Mouse (Mus musculus) layer of hippocampus, postnatal 36 days (tissue): ENCODE measurements around the gene Snapc4. TPM values are rescaled to one million over a fixed set of nuclear protein-coding genes. Genes with fewer than 3 reads are reported as not detected.
A peak's percentile ranks its signal among the peaks of the same experiment; 100 is the strongest.

Source experiments
- DNase-seq, 2 experiments: peaks; one replicate each; pipeline ENCODE4 v3.0.0; 2022
- total RNA-seq, 2 experiments: library from RNA; stranded (reverse); gene quantifications; 2 replicates each; pipeline ENCODE4 v1.2.3; 2021

The Snapc4 gene
- total RNA-seq, 2 experiments from 2014 or later = 65.3 to 72.3 TPM

GRCm38 (mm10) chr2:26339204-26339551 lies 41.3 kb downstream of the Snapc4 start:
- no peak for DNase-seq

GRCm38 (mm10) chr2:26338302-26339203 lies 41.9 kb downstream of the Snapc4 start:
- no peak for DNase-seq

GRCm38 (mm10) chr2:26330702-26331101 lies 49.8 kb downstream of the Snapc4 start:
- DNase-seq = no peak

- DNase-seq = no peak
These were observed 50.4 kb downstream of the Snapc4 start for GRCm38 (mm10) chr2:26330056-26330468.

- peak; percentile 54 to 69 for DNase-seq
These were observed 51.1 kb downstream of the Snapc4 start for GRCm38 (mm10) chr2:26329402-26329801.

- DNase-seq = no peak
These were observed 52.6 kb downstream of the Snapc4 start for GRCm38 (mm10) chr2:26327852-26328251.

- no peak for DNase-seq
These were observed 54.9 kb downstream of the Snapc4 start for GRCm38 (mm10) chr2:26325386-26326181.

GRCm38 (mm10) chr2:26324917-26325316 lies 55.5 kb downstream of the Snapc4 start:
- peak in 1 of 2 experiments; percentile 60 for DNase-seq

- DNase-seq = no peak
These were observed 56.7 kb downstream of the Snapc4 start for GRCm38 (mm10) chr2:26323589-26324325.

GRCm38 (mm10) chr2:26320245-26321185 lies 59.9 kb downstream of the Snapc4 start:
- no peak for DNase-seq

GRCm38 (mm10) chr2:26319519-26320244 lies 60.8 kb downstream of the Snapc4 start:
- no peak for DNase-seq

- no peak for DNase-seq
These were observed 61.3 kb downstream of the Snapc4 start for GRCm38 (mm10) chr2:26319109-26319508.

- no peak for DNase-seq
These were observed 62.3 kb downstream of the Snapc4 start for GRCm38 (mm10) chr2:26317991-26318672.

GRCm38 (mm10) chr2:26317371-26317770 lies 63.1 kb downstream of the Snapc4 start:
- DNase-seq = no peak

- no peak for DNase-seq
These were observed 63.7 kb downstream of the Snapc4 start for GRCm38 (mm10) chr2:26316576-26317246.

- peak in 1 of 2 experiments; percentile 37 for DNase-seq
These were observed 64.5 kb downstream of the Snapc4 start for GRCm38 (mm10) chr2:26315925-26316311.

GRCm38 (mm10) chr2:26315072-26315924 lies 65.2 kb downstream of the Snapc4 start, which contains the start of gene Gpsm1:
TSS of gene Gpsm1 (plus strand) at chr2:26315515.
- peak; percentile 70 to 72 for DNase-seq

- DNase-seq = no peak
These were observed 66.0 kb downstream of the Snapc4 start for GRCm38 (mm10) chr2:26314281-26315071.
